Mouse (Mus musculus) kidney, adult 2 months (tissue): ENCODE measurements around the gene Man2a1.

ENCODE experiments used
- CTCF ChIP-seq: fragments of 200-500 bp; conservative IDR thresholded peaks from 2 replicates; pipeline ENCODE4 v1.5.1; 2011; ENCODE audit warnings: low read depth, mild to moderate bottlenecking, control low read depth, low read length, moderate library complexity, mixed read lengths; ENCODE audit not compliant: insufficient read depth, insufficient read length
- POLR2A ChIP-seq: fragments of 200-500 bp; IDR thresholded peaks from one replicate; pipeline ENCODE4 v1.6.1; 2011; ENCODE audit warnings: low read depth, low read length, control low read depth

DNA sequence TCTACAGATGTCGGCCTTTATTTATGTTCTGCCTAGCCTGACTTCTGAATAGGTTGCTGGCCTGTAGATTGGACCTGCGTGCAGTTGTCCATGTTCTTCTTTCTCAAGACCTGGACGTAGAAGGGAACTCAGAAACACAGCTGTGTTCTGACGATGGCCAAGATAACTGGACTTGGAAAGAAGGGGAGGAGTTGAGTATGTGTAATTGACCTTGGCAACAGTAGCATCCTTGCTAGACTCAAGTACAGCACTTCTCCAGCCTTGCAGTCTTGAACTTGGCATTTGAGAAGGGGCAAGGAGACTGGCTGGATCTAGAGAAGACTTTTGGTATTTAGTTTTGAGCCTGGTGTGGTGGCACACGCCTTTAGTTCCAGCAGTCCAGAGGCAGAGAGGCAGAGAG, 10.9 kb downstream of the Man2a1 start:
- TF ChIP-seq CTCF: no peak
- TF ChIP-seq POLR2A: no peak
